21 mouse cellular contexts compared by ENCODE assay signal in the genomic region with DNA sequence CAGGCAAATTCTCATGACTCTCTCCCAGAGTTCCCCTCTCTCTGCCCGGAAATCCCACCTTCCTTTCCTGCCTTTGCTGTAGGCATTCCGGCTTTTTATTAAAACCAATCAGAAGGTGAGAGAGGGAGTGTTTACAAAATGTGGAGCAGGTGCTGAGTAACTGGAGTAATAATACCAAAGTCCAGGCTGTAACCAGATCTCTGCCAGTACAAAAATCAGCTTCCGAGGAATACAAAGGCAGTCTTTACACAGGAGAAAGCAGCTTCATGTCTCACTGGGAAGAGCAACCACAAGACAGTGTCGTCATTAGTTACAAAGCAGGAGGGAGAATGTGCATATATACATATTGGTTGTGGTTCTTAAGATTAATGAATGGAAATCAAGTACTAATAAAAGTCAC. TPM values are rescaled to one million over a fixed set of nuclear protein-coding genes. Genes with fewer than 3 reads are reported as not detected.
A peak's percentile ranks its signal among the peaks of the same experiment; 100 is the strongest.
DNase-seq lines count a peak whose midpoint lies in the region; ATAC-seq lines count a peak whose summit lies in the region.
"Had no signal": no experiment of that assay in that cellular context is flagged by ENCODE, and none has a peak within 500 bp of the region (broad histone marks: within the 10 kb centered on the region; RNA-seq: fewer than 3 reads in every experiment).

No protein-coding gene starts in this region.

- H3K27ac ChIP-seq in intestine, embryonic 14.5 days (ENCODE audit: low read depth): no peak overlapping the region
- H3K27ac ChIP-seq in intestine, embryonic 16.5 days (ENCODE audit: low read length): no peak overlapping the region
- H3K27ac ChIP-seq: embryonic facial prominence, embryonic 13.5 days; forebrain, embryonic 13.5 days; forebrain, embryonic 15.5 days had no signal

- DNase-seq in forelimb bud, embryonic 11.5 days (ENCODE audit: low read depth, low spot score): peak; percentile 16
- no peak for DNase-seq in intestine, embryonic 14.5 days (ENCODE audit: low spot score)
- DNase-seq in large intestine, adult 2 months (ENCODE audit: low read depth, low spot score): peak; percentile 40
- no peak for DNase-seq in frontal cortex, postnatal 10 days (ENCODE audit: low spot score in 2 of 2)
- no peak for DNase-seq in heart, postnatal 10 days
- DNase-seq in left cerebral cortex, adult 18-20 months (ENCODE audit: low spot score in 2 of 2): no peak
- DNase-seq: adrenal gland, adult 8-10 months; adrenal gland, postnatal 14 days; adrenal gland, postnatal 36 days; cerebellum, adult 11-12 months; cerebellum, adult 2 months; cerebellum, adult 9-10 months; cerebellum, postnatal 10 days; cerebellum, postnatal 25 days; forebrain, postnatal 0 days had no signal

- 37% methylated on average over 4 of the region's 4 CpGs for WGBS in intestine, embryonic 14.5 days
- WGBS in intestine, embryonic 16.5 days: 40% methylated on average over 4 of the region's 4 CpGs
- 28% methylated on average over 4 of the region's 4 CpGs for WGBS in large intestine, adult 2 months

- H3K4me1 ChIP-seq in intestine, embryonic 14.5 days (replicated peaks; ENCODE audit: control insufficient read depth, insufficient read depth, low read length): no peaks in the 10 kb centered on the region
- H3K4me1 ChIP-seq in intestine, embryonic 16.5 days (ENCODE audit: control insufficient read depth, insufficient read depth, low read length): 0 out of 2 replicates have a peak, but pooled peaks cover 2% of the 10 kb centered on the region
- H3K4me1 ChIP-seq: embryonic facial prominence, embryonic 13.5 days had no signal

- H3K27me3 ChIP-seq in intestine, embryonic 14.5 days (replicated peaks; ENCODE audit: control insufficient read depth, insufficient read depth, low read length): no peaks in the 10 kb centered on the region
- no peaks in the 10 kb centered on the region for H3K27me3 ChIP-seq in intestine, embryonic 16.5 days (replicated peaks; ENCODE audit: control insufficient read depth, insufficient read depth, low read length)
- H3K27me3 ChIP-seq: embryonic facial prominence, embryonic 13.5 days; forebrain, embryonic 13.5 days; forebrain, embryonic 15.5 days had no signal

- intact Hi-C loops in heart, postnatal 10 days (cut with DNase I): no loop called here

- H3K9me3 ChIP-seq in intestine, embryonic 14.5 days (ENCODE audit: control insufficient read depth, low read length): no peaks in the 10 kb centered on the region
- no peaks in the 10 kb centered on the region for H3K9me3 ChIP-seq in intestine, embryonic 16.5 days (ENCODE audit: control insufficient read depth, low read length)
- H3K9me3 ChIP-seq: embryonic facial prominence, embryonic 13.5 days; forebrain, embryonic 13.5 days; forebrain, embryonic 15.5 days had no signal

- no peaks in the 10 kb centered on the region for H3K36me3 ChIP-seq in intestine, embryonic 14.5 days (ENCODE audit: control insufficient read depth, insufficient read depth, low read length)
- no peaks in the 10 kb centered on the region for H3K36me3 ChIP-seq in intestine, embryonic 16.5 days (ENCODE audit: control insufficient read depth, insufficient read depth, low read length)
- H3K36me3 ChIP-seq: embryonic facial prominence, embryonic 13.5 days; forebrain, embryonic 15.5 days had no signal

- H3K9ac ChIP-seq in intestine, embryonic 14.5 days (ENCODE audit: low read length): no peak overlapping the region
- H3K9ac ChIP-seq in intestine, embryonic 16.5 days (ENCODE audit: low read depth, low read length): no peak overlapping the region
- H3K9ac ChIP-seq: embryonic facial prominence, embryonic 13.5 days; forebrain, embryonic 13.5 days; forebrain, embryonic 15.5 days; forebrain, postnatal 0 days had no signal

- 0 out of 2 replicates have a peak overlapping the region, but pooled peaks have one; percentile 2 for H3K4me2 ChIP-seq in intestine, embryonic 14.5 days (ENCODE audit: low read length)
- H3K4me2 ChIP-seq in intestine, embryonic 16.5 days (ENCODE audit: low read depth, low read length): no peak overlapping the region
- H3K4me2 ChIP-seq: embryonic facial prominence, embryonic 13.5 days; forebrain, embryonic 13.5 days; forebrain, embryonic 15.5 days had no signal

- H3K4me3 ChIP-seq in intestine, embryonic 14.5 days (ENCODE audit: low read depth, low read length): no peak overlapping the region
- no peak overlapping the region for H3K4me3 ChIP-seq in intestine, embryonic 16.5 days (ENCODE audit: low read length)
- H3K4me3 ChIP-seq: embryonic facial prominence, embryonic 13.5 days; forebrain, embryonic 13.5 days; forebrain, embryonic 15.5 days had no signal

- ATAC-seq in intestine, embryonic 14.5 days (replicated peaks; ENCODE audit: low FRiP score, low TSS enrichment, low read depth): peak; percentile 36; the same call in 1 of the 2 replicates
- ATAC-seq in intestine, embryonic 16.5 days: peak; percentile 88
- ATAC-seq: forebrain, embryonic 13.5 days; forebrain, embryonic 15.5 days; forebrain, postnatal 0 days had no signal

RNA-seq across cellular contexts. Expression of gene Stum, which starts 19.3 kb away (rescaled TPM):
- 1.7 and 1.9 TPM in 2 replicates for polyA plus RNA-seq in intestine, embryonic 14.5 days (2014; fragmentation: Nextera tagmentation; extraction: Ambion mirVana)
- polyA plus RNA-seq in intestine, embryonic 16.5 days (2015; fragmentation: Nextera tagmentation; extraction: Ambion mirVana): 1.2 and 1.4 TPM in 2 replicates
- 6.3 and 7.5 TPM in 2 replicates for polyA plus RNA-seq in large intestine, adult 2 months (2012; rRNA removed)
- total RNA-seq in heart, postnatal 10 days (2021): 1 to 10 TPM; 1.2 to 1.8 TPM
- 100 to 1,000 TPM; 171 to 180 TPM for total RNA-seq in left cerebral cortex, adult 18-20 months (2021)
- total RNA-seq: MEL had no signal
- polyA plus RNA-seq: C2C12 had no signal

Comparison
In these comparisons a context has a peak if more than half of its experiments do, and no peak if none do; other contexts are left out.
1. DNase-seq: peak in forelimb bud, embryonic 11.5 days (single experiment) and large intestine, adult 2 months (single experiment); none in intestine, embryonic 14.5 days (single experiment), frontal cortex, postnatal 10 days (0 of 2), heart, postnatal 10 days (0 of 2) and left cerebral cortex, adult 18-20 months (0 of 2).